Mouse (Mus musculus): ENCODE measurements at regions not wholly inside any gene's neighbourhood (a gene's known extent, or its start where the extent isn't known, plus 50 kb on each side); places are given as distances from the start of the nearest gene placed in this dataset.

- Histone ChIP-seq H3K27me3 (ENCODE audit: control insufficient read depth, insufficient read depth, low read length, poor library complexity, severe bottlenecking) (no peaks in the 10 kb centered on the region), H3K36me3 (ENCODE audit: control insufficient read depth, insufficient read depth, low read length, poor library complexity, severe bottlenecking) (no peaks in the 10 kb centered on the region)
- no peak for DNase-seq (ENCODE audit: low read depth, low spot score)
These were observed 202.5 kb downstream of the Arhgef10l start for GRCm38 (mm10) chr4:140463296-140463695.

GRCm38 (mm10) chr4:140461317-140461716 lies 204.5 kb downstream of the Arhgef10l start:
- DNase-seq (ENCODE audit: low read depth, low spot score), result no peak
- H3K27me3 ChIP-seq (ENCODE audit: control insufficient read depth, insufficient read depth, low read length, poor library complexity, severe bottlenecking), result no peaks in the 10 kb centered on the region
- H3K36me3 ChIP-seq (ENCODE audit: control insufficient read depth, insufficient read depth, low read length, poor library complexity, severe bottlenecking), result no peaks in the 10 kb centered on the region

GRCm38 (mm10) chr4:140449062-140449461 lies 202.5 kb upstream of the Igsf21 start:
- no peaks in the 10 kb centered on the region for H3K36me3 ChIP-seq (ENCODE audit: control insufficient read depth, insufficient read depth, low read length, poor library complexity, severe bottlenecking)
- DNase-seq (ENCODE audit: low read depth, low spot score), result no peak
- no peaks in the 10 kb centered on the region for H3K27me3 ChIP-seq (ENCODE audit: control insufficient read depth, insufficient read depth, low read length, poor library complexity, severe bottlenecking)

GRCm38 (mm10) chr4:140446455-140446854 lies 199.9 kb upstream of the Igsf21 start:
- Histone ChIP-seq H3K27me3 (ENCODE audit: control insufficient read depth, insufficient read depth, low read length, poor library complexity, severe bottlenecking) (no peaks in the 10 kb centered on the region), H3K36me3 (ENCODE audit: control insufficient read depth, insufficient read depth, low read length, poor library complexity, severe bottlenecking) (no peaks in the 10 kb centered on the region)
- no peak for DNase-seq (ENCODE audit: low read depth, low spot score)

GRCm38 (mm10) chr4:140445931-140446330 lies 199.3 kb upstream of the Igsf21 start:
- no peak for DNase-seq (ENCODE audit: low read depth, low spot score)
- Histone ChIP-seq H3K27me3 (ENCODE audit: control insufficient read depth, insufficient read depth, low read length, poor library complexity, severe bottlenecking) (no peaks in the 10 kb centered on the region), H3K36me3 (ENCODE audit: control insufficient read depth, insufficient read depth, low read length, poor library complexity, severe bottlenecking) (no peaks in the 10 kb centered on the region)

GRCm38 (mm10) chr4:140443221-140443620 lies 196.6 kb upstream of the Igsf21 start:
- Histone ChIP-seq H3K27me3 (ENCODE audit: control insufficient read depth, insufficient read depth, low read length, poor library complexity, severe bottlenecking) (no peaks in the 10 kb centered on the region), H3K36me3 (ENCODE audit: control insufficient read depth, insufficient read depth, low read length, poor library complexity, severe bottlenecking) (no peaks in the 10 kb centered on the region)

GRCm38 (mm10) chr4:140441805-140442204 lies 195.2 kb upstream of the Igsf21 start:
- Histone ChIP-seq H3K27me3 (ENCODE audit: control insufficient read depth, insufficient read depth, low read length, poor library complexity, severe bottlenecking) (no peaks in the 10 kb centered on the region), H3K36me3 (ENCODE audit: control insufficient read depth, insufficient read depth, low read length, poor library complexity, severe bottlenecking) (no peaks in the 10 kb centered on the region)
- no peak for DNase-seq (ENCODE audit: low read depth, low spot score)

More at GRCm38 (mm10) chr4:140443221-140443620, 196.6 kb upstream of the Igsf21 start:
- no peak for DNase-seq (ENCODE audit: low read depth, low spot score)

- no peaks in the 10 kb centered on the region for H3K36me3 ChIP-seq (ENCODE audit: control insufficient read depth, insufficient read depth, low read length, poor library complexity, severe bottlenecking)
- H3K27me3 ChIP-seq (ENCODE audit: control insufficient read depth, insufficient read depth, low read length, poor library complexity, severe bottlenecking), result no peaks in the 10 kb centered on the region
- DNase-seq (ENCODE audit: low read depth, low spot score), result no peak
These were observed 193.3 kb upstream of the Igsf21 start for GRCm38 (mm10) chr4:140439856-140440255.

GRCm38 (mm10) chr4:140436030-140436429 lies 189.4 kb upstream of the Igsf21 start:
- DNase-seq (ENCODE audit: low read depth, low spot score), result no peak
- no peaks in the 10 kb centered on the region for H3K27me3 ChIP-seq (ENCODE audit: control insufficient read depth, insufficient read depth, low read length, poor library complexity, severe bottlenecking)
- no peaks in the 10 kb centered on the region for H3K36me3 ChIP-seq (ENCODE audit: control insufficient read depth, insufficient read depth, low read length, poor library complexity, severe bottlenecking)

GRCm38 (mm10) chr4:140433744-140434542 lies 187.4 kb upstream of the Igsf21 start:
- no peaks in the 10 kb centered on the region for H3K36me3 ChIP-seq (ENCODE audit: control insufficient read depth, insufficient read depth, low read length, poor library complexity, severe bottlenecking)
- no peaks in the 10 kb centered on the region for H3K27me3 ChIP-seq (ENCODE audit: control insufficient read depth, insufficient read depth, low read length, poor library complexity, severe bottlenecking)
- no peak for DNase-seq (ENCODE audit: low read depth, low spot score)

- Histone ChIP-seq H3K27me3 (ENCODE audit: control insufficient read depth, insufficient read depth, low read length, poor library complexity, severe bottlenecking) (no peaks in the 10 kb centered on the region), H3K36me3 (ENCODE audit: control insufficient read depth, insufficient read depth, low read length, poor library complexity, severe bottlenecking) (no peaks in the 10 kb centered on the region)
- DNase-seq (ENCODE audit: low read depth, low spot score), result no peak
These were observed 185.5 kb upstream of the Igsf21 start for GRCm38 (mm10) chr4:140432101-140432500.

GRCm38 (mm10) chr4:140427039-140427438 lies 180.5 kb upstream of the Igsf21 start:
- no peaks in the 10 kb centered on the region for H3K27me3 ChIP-seq (ENCODE audit: control insufficient read depth, insufficient read depth, low read length, poor library complexity, severe bottlenecking)
- DNase-seq (ENCODE audit: low read depth, low spot score), result no peak
- H3K36me3 ChIP-seq (ENCODE audit: control insufficient read depth, insufficient read depth, low read length, poor library complexity, severe bottlenecking), result no peaks in the 10 kb centered on the region

GRCm38 (mm10) chr4:140423791-140424190 lies 177.2 kb upstream of the Igsf21 start:
- Histone ChIP-seq H3K27me3 (ENCODE audit: control insufficient read depth, insufficient read depth, low read length, poor library complexity, severe bottlenecking) (no peaks in the 10 kb centered on the region), H3K36me3 (ENCODE audit: control insufficient read depth, insufficient read depth, low read length, poor library complexity, severe bottlenecking) (no peaks in the 10 kb centered on the region)
- no peak for DNase-seq (ENCODE audit: low read depth, low spot score)

- DNase-seq (ENCODE audit: low read depth, low spot score), result no peak
- Histone ChIP-seq H3K36me3 (ENCODE audit: control insufficient read depth, insufficient read depth, low read length, poor library complexity, severe bottlenecking) (no peaks in the 10 kb centered on the region), H3K27me3 (ENCODE audit: control insufficient read depth, insufficient read depth, low read length, poor library complexity, severe bottlenecking) (no peaks in the 10 kb centered on the region)
These were observed 175.5 kb upstream of the Igsf21 start for GRCm38 (mm10) chr4:140421926-140422585.

GRCm38 (mm10) chr4:140419720-140420412 lies 173.3 kb upstream of the Igsf21 start:
- Histone ChIP-seq H3K27me3 (ENCODE audit: control insufficient read depth, insufficient read depth, low read length, poor library complexity, severe bottlenecking) (no peaks in the 10 kb centered on the region), H3K36me3 (ENCODE audit: control insufficient read depth, insufficient read depth, low read length, poor library complexity, severe bottlenecking) (no peaks in the 10 kb centered on the region)
- no peak for DNase-seq (ENCODE audit: low read depth, low spot score)

All from splenic B cell, adult 2 months (primary cell).